Mouse (Mus musculus): Measurements from ENCODE around the gene Arl2bp. TPM values are rescaled to one million over a fixed set of nuclear protein-coding genes. Genes with fewer than 3 reads are reported as not detected.

Arl2bp gene
- 103 TPM for polyA plus RNA-seq (2021)

GRCm38 (mm10) chr8:94666456-94667308 is at the start of gene Arl2bp:
Arl2bp (plus strand) TSS chr8:94666600.
- ATAC-seq = peak; percentile 94
- ChIA-PET POLR2A (interaction anchor here (0.8 to 1.6 kb wide), 4 partner anchors 24 to 140 kb away, joined by 3 read pairs; no protein-coding TSS in a partner anchor), CTCF (interaction anchor here (1.7 kb wide), 1 partner anchor 19 kb away, joined by 4 read pairs; no protein-coding TSS in a partner anchor)
- in situ Hi-C loops (cut with MboI; ENCODE audit: low pct_unique_long_range_greater_than_20kb) = no loop called here
- peak; percentile 62 for DNase-seq (ENCODE audit: low read depth, low spot score)
- H3K27me3 ChIP-seq = no peaks in the 10 kb centered on the region
- TF ChIP-seq CTCF (IDR thresholded peaks at IDR 0.05) = no peak

- ChIA-PET POLR2A (interaction anchor here (1.0 kb wide), 1 partner anchor 9 kb away, joined by 3 read pairs; no protein-coding TSS in a partner anchor), CTCF (interaction anchor here (0.8 to 3.7 kb wide), 4 partner anchors 11 to 79 kb away, joined by 3 to 22 read pairs (median 6); no protein-coding TSS in a partner anchor)
- TF ChIP-seq CTCF (IDR thresholded peaks at IDR 0.05) = no peak
- in situ Hi-C loops (cut with MboI; ENCODE audit: low pct_unique_long_range_greater_than_20kb) = no loop called here
- H3K27me3 ChIP-seq = no peaks in the 10 kb centered on the region
- no peak for ATAC-seq
- DNase-seq (ENCODE audit: low read depth, low spot score) = no peak
Observed at GRCm38 (mm10) chr8:94624885-94625284, 41.5 kb upstream of the Arl2bp start.

- in situ Hi-C loops (cut with MboI; ENCODE audit: low pct_unique_long_range_greater_than_20kb) = no loop called here
- ATAC-seq (no peak), DNase-seq (ENCODE audit: low read depth, low spot score) (no peak)
- ChIA-PET CTCF (no interaction called here), POLR2A (interaction anchor here (0.6 kb wide), 1 partner anchor 19 kb away, joined by 4 read pairs; no protein-coding TSS in a partner anchor)
- no peak for TF ChIP-seq CTCF (IDR thresholded peaks at IDR 0.05)
- H3K27me3 ChIP-seq = no peaks in the 10 kb centered on the region
Observed at GRCm38 (mm10) chr8:94633564-94634194, 32.7 kb upstream of the Arl2bp start.

- TF ChIP-seq CTCF (IDR thresholded peaks at IDR 0.05) = no peak
- CTCF ChIA-PET = no interaction called here
- POLR2A ChIA-PET = interaction anchor here (0.6 kb wide), 1 partner anchor 26 kb away, joined by 3 read pairs; no protein-coding TSS in a partner anchor
- H3K27me3 ChIP-seq = no peaks in the 10 kb centered on the region
- in situ Hi-C loops (cut with MboI; ENCODE audit: low pct_unique_long_range_greater_than_20kb) = no loop called here
- ATAC-seq (no peak), DNase-seq (ENCODE audit: low read depth, low spot score) (no peak)
Observed at GRCm38 (mm10) chr8:94634211-94634610, 32.2 kb upstream of the Arl2bp start.

- POLR2A ChIA-PET = no interaction called here
- DNase-seq (ENCODE audit: low read depth, low spot score) = no peak
- in situ Hi-C loops (cut with MboI; ENCODE audit: low pct_unique_long_range_greater_than_20kb) = no loop called here
- no peak for ATAC-seq
- CTCF ChIA-PET = interaction anchor here (0.7 kb wide), 1 partner anchor 15 kb away, joined by 3 read pairs; no protein-coding TSS in a partner anchor
- H3K27me3 ChIP-seq = no peaks in the 10 kb centered on the region
- no peak for TF ChIP-seq CTCF (IDR thresholded peaks at IDR 0.05)
Observed at GRCm38 (mm10) chr8:94641183-94641582, 25.2 kb upstream of the Arl2bp start.

- no peaks in the 10 kb centered on the region for H3K27me3 ChIP-seq
- ATAC-seq = no peak
- in situ Hi-C loops (cut with MboI; ENCODE audit: low pct_unique_long_range_greater_than_20kb) = no loop called here
- CTCF ChIA-PET = interaction anchor here (0.7 kb wide), 1 partner anchor 15 kb away, joined by 3 read pairs; no protein-coding TSS in a partner anchor
- DNase-seq (ENCODE audit: low read depth, low spot score) = no peak
- TF ChIP-seq CTCF (IDR thresholded peaks at IDR 0.05) = peak; percentile 22
- POLR2A ChIA-PET = no interaction called here
Observed at GRCm38 (mm10) chr8:94641938-94642337, 24.5 kb upstream of the Arl2bp start.

GRCm38 (mm10) chr8:94645202-94645601 is 21.2 kb upstream of the Arl2bp start:
- TF ChIP-seq CTCF (IDR thresholded peaks at IDR 0.05) = no peak
- H3K27me3 ChIP-seq = no peaks in the 10 kb centered on the region
- CTCF ChIA-PET = interaction anchor here (0.9 kb wide), 1 partner anchor 10 kb away, joined by 3 read pairs; no protein-coding TSS in a partner anchor
- POLR2A ChIA-PET = no interaction called here
- in situ Hi-C loops (cut with MboI; ENCODE audit: low pct_unique_long_range_greater_than_20kb) = no loop called here
- DNase-seq (ENCODE audit: low read depth, low spot score) (no peak), ATAC-seq (no peak)

GRCm38 (mm10) chr8:94646165-94646564 is 20.2 kb upstream of the Arl2bp start:
- POLR2A ChIA-PET = interaction anchor here (0.5 kb wide), 1 partner anchor 8 kb away, joined by 6 read pairs; no protein-coding TSS in a partner anchor
- in situ Hi-C loops (cut with MboI; ENCODE audit: low pct_unique_long_range_greater_than_20kb) = no loop called here
- no peaks in the 10 kb centered on the region for H3K27me3 ChIP-seq
- CTCF ChIA-PET = interaction anchor here (1.4 kb wide), 1 partner anchor 11 kb away, joined by 3 read pairs; no protein-coding TSS in a partner anchor
- no peak for TF ChIP-seq CTCF (IDR thresholded peaks at IDR 0.05)
- ATAC-seq (no peak), DNase-seq (ENCODE audit: low read depth, low spot score) (no peak)

GRCm38 (mm10) chr8:94649496-94649895 is 16.9 kb upstream of the Arl2bp start:
- H3K27me3 ChIP-seq = no peaks in the 10 kb centered on the region
- in situ Hi-C loops (cut with MboI; ENCODE audit: low pct_unique_long_range_greater_than_20kb) = no loop called here
- ChIA-PET POLR2A (no interaction called here), CTCF (interaction anchor here (0.8 to 1.8 kb wide), 3 partner anchors 12 to 20 kb away, joined by 3 to 4 read pairs (median 4); no protein-coding TSS in a partner anchor)
- DNase-seq (ENCODE audit: low read depth, low spot score) (no peak), ATAC-seq (no peak)
- TF ChIP-seq CTCF (IDR thresholded peaks at IDR 0.05) = no peak

- no peaks in the 10 kb centered on the region for H3K27me3 ChIP-seq
- no peak for TF ChIP-seq CTCF (IDR thresholded peaks at IDR 0.05)
- ATAC-seq = no peak
- in situ Hi-C loops (cut with MboI; ENCODE audit: low pct_unique_long_range_greater_than_20kb) = no loop called here
- DNase-seq (ENCODE audit: low read depth, low spot score) = no peak
- ChIA-PET POLR2A (no interaction called here), CTCF (no interaction called here)
Observed at GRCm38 (mm10) chr8:94652951-94653350, 13.4 kb upstream of the Arl2bp start.

All from Patski (cell line).